Mouse (Mus musculus) megakaryocyte, adult 5-6 weeks (primary cell): ENCODE data around the gene Negr1. TPM values are rescaled to one million over a fixed set of nuclear protein-coding genes. Genes with fewer than 3 reads are reported as not detected.

Experiments used
- ATAC-seq: 2 replicates; pipeline ENCODE4 v1.8.0; 2016; ENCODE audit warnings: mild to moderate bottlenecking, inconsistent platforms; ENCODE audit not compliant: poor library complexity, severe bottlenecking
- total RNA-seq, 2 experiments: library from RNA; stranded (forward) in 1 of 2; stranded (reverse) in 1 of 2; fragments of 153-499, 151-499 nt in 1 of 2; fragments of 221-1000, 200-1000 nt in 1 of 2; gene quantifications; 2 replicates each; pipeline versions ENCODE4 v1.2.3 to v1.2.4; 2015 to 2017

The Negr1 gene
- total RNA-seq, 2 experiments from 2014 or later = 0.18 to 0.62 TPM

DNA sequence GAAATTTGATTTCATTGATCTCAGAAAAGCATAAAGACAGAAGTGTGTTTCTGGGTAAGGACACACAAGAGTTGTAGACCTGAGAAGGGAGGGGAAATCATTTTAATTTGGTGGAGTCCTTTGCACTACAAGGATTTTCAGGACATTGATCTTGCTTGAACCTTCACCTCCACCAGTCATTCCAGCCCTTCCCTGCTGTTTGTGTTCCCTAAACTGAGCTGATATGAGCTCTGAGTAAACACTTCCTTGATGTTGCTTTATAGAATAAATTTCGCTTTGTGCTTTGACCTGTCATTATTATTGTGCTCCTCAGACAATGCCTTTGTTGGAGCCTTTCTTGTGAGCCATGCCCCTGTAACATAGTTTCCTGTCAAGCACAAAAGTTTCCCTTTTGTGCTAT, 335.0 kb downstream of the Negr1 start:
- ATAC-seq = no peak

DNA sequence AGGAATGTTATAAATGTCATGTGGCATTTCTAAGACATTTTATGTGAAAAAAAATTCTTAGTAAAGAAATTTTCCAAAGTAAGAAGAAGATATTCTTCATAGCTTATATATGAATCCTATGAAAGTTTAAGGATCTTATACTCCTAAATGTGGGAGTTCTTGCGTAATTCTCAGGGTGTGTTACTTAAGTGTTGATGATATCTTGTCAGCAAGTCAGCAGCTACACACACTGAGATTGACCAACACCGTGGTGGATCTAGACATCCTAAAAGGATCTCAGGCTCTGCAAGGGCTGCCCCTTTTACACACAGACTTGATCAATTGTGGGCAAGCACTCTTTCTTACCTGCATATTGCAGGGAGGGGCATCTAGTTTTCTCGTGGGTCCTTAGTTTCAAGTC, 339.5 kb downstream of the Negr1 start:
- ATAC-seq = no peak

DNA sequence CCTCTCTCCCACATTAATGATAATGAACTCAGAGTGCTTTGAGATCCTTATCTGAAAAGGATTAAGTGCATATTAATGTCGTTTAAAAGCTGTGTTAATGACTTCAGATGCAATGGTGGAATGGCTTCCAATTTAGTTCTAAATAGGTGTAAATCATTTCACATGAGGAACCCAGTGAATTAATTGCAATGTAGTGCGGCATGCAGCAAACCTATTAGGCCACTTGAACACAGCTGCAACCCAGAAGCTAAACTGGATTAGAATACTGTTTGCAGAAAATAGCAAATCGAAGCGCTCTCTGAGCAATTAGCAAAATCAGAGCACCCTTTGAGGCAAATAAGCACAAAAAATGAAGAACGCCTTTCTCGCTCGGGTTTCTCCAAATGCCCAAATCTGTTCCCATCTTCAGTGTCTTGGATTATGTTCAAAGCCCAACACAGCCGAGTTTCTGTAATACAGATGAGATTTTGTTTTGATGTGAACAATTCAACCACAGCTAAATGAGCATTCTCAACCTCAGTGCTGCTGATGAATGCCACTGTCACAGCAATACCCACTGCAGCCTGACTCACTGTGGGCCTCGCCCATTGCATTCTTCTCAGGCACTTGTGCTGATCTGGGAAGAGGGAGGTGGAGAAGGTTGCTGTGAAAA, 342.5 kb downstream of the Negr1 start:
- no peak for ATAC-seq

DNA sequence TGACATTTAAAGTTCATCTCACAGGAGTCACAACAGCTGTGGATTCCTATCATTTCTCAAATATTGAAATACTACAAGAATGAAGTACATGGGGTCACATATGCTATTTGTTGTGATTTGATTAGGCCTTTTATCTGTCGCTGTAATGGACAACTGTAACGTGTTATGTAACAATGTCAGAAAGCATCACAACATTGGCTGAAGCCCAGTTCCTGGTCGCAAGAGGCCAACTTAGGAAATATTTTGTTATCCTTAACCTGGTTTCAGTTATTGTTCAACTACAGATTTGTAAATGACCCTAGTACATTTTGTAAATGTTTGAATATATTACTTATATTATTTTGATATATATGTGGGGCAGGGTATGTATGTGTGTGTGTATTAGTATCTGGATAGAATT, 351.2 kb downstream of the Negr1 start:
- ATAC-seq = no peak

DNA sequence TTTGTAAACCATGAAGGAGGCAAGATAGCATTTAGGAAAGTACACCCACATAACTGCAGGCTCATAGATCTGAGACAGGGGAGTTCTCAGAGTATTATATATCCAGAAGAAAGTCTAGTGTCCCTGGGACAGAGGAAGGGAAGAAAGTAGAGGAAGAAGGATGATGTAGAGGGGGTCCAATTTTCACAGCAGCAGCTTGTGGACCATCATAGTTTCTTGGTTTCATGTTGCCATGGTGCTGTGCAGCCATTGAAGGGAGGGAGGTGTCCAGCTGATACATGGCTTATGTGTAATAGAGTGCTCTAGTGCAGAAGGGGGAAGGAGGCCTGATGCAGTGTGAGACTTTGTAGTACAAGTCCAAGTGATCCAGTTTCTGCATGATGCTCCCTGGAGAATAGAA, 359.8 kb downstream of the Negr1 start:
- no peak for ATAC-seq

DNA sequence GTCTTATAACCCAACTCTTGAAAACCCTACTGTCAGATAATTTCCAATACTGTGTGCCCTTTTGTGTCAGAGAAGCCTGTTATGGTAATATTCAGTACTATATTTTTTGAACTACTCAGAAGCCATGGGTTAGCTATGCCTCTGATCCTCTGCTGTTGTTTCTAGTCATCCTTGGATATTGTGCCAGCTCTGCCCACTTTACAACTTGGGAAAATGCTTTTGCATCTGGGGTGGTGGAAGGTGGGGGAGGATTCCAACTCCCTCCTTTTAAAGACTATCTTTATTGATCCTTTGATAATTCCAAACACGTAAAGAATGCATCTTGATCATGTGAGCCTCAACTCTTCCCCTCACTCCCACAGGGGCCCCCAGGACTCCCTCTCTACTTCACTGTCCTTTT, 361.6 kb downstream of the Negr1 start:
- ATAC-seq = no peak

DNA sequence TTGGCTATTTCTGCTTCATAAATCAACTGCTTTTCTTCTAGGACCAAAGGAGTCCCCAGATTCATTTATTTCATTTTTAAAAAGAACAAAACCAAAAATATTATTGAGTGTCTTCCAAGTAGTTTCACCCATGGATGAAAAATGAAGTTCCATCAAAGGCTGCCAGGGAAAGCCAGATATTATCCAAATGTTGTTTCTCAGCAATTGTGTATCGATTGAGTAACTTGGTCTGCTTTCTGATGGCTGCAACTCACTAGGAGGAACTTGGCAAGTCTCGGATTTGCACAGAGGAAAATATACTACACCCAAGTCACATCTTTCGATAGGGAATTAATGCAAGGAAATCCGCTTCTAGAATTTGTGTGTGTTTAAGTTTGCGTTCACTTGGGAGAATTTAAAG, 363.5 kb downstream of the Negr1 start:
- ATAC-seq = no peak

DNA sequence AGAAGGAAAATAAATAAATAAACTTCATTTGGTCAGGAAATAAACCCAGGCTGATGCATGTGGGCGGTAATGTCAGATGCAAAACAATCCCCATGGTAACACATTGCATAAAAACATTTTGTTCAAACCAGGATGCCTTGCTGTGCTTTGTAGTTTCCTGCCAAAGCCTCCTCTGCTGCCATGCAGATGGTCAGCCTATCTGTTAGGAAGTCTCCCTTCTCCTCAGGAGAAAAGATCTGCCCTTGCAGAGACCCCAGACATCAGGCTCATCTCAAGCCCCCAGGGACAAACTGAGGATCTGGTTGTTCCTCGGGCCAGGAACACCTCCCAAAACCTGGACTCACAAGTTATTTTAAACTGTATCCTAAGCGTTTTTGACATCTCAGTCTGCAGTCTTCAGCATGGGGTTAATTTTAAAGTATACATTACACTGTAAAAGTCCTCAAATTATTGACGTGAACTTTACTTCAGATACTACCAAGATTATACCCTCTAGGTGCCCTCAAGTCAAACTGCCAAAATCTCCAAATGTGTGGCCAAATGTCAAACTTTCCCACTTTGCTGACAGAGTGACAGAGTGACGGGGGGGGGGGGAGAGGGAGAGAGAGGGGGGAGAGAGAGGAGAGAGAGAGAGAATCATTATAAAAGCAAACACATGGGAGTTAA, 366.9 kb downstream of the Negr1 start:
- no peak for ATAC-seq

DNA sequence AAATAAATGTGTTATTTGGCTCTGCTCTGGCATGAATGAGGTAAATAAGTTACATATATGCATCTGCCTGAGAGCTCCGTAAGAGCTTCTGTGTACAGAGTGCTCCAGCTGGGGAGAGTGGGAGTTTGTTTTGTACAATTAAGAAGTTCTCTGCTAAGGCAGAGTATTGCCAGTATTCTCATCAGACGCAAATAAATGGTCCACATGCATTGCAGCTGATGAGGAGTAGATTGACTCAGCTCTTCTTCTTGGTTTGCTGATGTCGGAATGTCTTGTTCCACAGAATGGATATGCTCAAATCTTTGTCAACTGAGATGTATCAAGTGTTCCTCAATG, 367.4 kb downstream of the Negr1 start:
- no peak for ATAC-seq

DNA sequence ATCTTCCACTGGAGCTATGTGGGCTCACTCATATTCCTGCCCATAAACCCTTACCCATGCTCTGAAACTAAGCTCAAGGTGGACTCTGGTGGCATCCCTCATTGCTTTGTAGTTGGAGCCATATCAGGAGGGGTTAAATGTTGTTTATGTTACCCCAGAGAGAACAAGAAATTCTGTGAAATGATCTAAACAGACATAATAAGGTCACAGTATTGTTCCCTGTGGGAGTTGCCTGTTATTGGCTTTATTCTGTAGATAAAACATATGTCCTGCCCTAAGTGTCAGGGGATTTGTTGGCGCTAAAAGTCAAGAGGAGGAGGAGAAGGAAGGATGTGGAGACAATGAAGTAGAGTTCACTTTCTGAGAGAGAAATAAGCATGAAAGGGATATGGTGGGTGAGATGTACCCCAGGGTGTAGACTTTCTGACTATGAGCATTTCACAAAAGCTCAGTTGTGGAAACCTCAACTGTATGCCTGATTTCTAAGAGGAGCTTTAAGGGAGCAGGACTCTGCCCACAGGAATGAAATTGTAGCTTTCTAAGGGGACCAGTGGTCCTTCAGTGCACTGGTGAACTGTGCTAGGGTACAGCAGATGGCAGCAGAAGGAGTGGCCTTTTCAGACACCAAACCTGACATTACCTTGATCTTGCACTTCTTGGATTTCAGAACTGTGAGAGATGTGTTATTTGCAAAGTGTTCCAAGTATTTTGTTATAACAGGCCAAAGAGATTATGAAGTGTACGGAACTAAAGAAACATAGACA, 368.3 kb downstream of the Negr1 start:
- ATAC-seq = no peak

DNA sequence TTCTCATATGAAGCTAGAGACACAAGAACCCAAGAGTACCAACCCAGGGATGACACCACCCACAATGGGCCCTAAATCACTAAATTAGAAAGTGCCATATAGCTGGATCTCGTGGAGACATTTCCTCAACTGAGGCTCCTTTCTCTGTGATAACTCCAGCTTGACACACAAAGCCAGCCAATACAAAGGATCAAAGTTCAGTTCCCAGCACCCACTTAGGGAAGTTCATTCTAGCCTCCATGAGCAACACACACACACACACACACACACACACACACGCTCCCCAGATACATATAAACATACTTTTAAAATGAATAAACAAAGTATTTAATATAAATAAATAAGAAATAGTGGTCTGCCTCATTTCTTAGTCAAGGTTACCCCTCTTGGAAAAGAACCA, 369.4 kb downstream of the Negr1 start:
- no peak for ATAC-seq

DNA sequence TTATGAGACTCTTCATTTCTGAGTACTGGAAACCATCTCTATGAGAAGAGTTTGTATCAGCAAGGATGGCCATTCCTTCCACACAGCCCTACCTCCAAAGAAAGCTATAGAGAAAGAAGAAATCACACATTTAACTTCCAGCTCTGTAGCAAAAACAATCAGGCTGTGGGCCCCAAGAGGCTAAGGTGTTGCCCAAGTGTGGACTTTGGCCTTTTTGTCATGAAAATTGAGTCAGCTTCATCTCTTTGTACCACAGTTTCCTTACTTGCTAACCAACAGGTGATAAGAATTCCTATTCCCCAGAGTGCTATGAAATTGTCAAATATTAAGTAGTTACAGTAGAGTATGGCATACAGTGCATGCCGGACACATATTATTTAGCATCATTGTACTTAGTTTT, 369.9 kb downstream of the Negr1 start:
- ATAC-seq = no peak

DNA sequence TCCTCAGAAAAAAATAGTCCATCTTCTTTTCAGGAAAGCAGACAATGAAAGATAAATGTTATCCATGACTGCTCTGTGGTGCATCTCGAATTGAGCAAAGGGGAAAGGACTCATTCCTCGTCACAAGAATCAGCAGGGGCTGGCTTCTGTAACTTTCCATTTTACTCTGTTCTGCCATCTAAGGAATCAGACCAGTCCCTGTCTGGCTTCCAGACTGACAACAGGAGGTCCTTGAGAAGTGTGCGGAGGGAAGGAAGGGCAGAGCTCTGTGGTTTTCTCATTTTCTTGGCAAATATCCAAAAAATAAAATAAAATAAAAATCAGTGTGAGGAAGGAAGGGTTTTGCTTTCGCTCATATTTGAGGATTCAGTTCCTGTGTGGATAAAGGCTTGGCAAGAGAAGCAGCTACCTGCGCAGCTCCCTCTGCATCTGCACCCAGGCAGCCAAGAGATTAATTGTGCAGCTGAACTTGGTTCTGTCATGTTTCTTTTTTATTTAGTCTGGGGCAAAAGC, 373.2 kb downstream of the Negr1 start:
- no peak for ATAC-seq

DNA sequence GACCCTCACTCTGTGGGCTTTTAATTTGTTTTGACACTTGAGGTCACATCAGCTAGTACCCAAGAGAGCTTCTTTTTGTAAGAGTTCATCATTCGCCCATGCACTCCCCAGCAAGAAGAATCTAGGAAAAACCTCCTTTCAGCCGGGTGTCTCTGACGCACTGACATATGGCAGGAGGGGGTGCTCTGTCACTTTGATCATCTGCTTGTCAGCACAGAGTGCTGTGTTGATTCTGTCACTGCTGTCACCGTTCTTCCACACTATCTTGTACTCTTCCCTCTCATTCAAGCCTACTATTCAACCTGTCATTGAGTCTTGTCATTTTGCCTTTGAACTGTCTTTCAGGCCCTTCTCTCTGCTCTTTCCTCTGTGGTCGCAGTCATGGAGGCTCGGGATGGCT, 385.8 kb downstream of the Negr1 start:
- ATAC-seq = no peak

DNA sequence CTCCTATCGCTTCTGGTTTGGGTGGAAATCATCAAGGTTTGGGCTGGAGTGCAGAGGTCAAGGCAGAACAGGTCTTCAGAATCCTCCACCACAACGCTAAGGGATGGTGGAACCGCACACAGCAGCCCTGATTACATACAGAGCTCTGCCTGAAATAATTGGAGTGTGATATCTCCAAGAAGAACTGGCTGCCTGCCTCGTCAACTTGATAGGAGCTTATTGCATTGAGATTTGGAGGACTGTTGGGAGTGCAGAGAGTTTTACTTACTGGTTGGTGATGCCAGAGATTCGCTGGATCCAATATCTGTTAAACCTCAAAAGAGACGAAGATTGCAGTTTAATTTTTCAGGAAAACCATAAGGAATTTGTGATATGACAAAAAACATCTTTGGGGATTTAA, 391.4 kb downstream of the Negr1 start:
- ATAC-seq = no peak

DNA sequence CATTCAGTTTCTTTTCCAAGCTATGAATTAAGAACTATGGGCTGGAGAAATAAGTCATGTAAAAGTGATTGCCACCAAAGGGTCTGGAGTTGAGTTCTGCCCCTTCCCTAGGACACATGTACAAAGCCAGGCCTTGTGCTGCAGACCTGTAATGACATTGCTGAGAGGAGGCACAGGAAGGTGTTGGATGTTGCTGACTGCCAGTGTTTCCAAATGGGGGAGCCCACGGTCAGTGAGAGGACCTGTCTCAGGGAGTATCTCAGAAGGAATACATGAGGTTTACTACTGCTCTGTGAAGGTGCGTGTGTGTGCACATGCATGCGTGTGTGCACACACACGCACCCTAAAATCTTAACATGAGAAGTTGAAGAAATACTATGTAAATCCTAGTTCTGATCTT, 393.5 kb downstream of the Negr1 start:
- ATAC-seq = no peak

DNA sequence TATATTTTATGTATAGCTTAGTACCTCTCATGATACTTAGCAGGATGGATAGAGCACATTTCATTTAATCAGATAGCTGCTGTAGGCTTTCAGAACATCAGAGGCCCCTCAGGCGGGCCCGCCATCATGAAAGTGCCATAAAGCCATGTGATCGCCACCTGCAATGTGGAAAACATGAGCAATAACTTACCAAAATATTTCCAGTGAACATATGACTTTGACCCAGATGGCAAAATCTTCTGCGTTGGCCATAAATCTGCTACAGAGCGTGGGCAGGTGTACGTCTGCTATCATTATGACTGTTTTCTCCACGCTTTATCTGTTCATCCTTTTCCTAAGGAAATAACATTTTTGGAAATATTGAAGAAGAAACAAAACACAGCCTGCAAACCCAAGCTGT, 397.0 kb downstream of the Negr1 start:
- ATAC-seq = no peak

DNA sequence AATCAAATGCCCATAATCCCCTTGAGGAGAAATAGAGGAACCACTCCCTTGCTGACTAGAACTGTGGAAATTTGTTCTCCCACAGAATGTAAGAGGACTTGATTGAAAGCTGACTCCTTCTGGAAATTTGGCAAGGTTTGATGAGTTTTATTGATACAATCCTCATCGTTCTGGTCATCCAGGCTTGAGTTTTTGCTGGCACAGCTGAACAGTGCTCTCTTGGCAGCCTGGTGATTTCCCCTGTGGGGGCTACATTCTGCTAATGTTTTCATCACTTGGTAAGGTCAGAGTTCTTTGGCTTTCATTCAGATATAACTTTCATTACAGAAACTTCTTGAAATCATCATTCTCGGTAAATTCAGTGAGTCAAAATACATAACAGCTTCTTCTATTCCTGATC, 407.2 kb downstream of the Negr1 start:
- ATAC-seq = no peak

DNA sequence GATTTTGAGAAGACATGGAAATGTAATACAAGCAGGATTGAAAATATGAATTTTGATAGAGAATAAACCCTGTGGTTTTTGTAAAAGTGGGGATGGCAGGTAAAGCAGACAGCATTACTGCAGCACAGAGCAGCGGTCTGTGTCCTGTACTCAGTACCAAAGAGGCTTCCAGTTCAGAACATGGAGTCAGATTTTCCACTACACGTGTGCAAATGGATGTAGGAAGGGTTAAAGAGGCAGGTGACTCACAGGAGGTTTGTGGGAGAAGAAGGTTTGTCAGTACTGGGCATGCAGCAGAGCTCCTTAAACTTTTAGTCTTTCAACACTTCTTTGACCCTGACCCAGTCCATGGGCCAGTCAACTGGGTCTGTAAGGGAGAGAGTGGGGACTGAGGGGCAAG, 409.5 kb downstream of the Negr1 start:
- no peak for ATAC-seq

DNA sequence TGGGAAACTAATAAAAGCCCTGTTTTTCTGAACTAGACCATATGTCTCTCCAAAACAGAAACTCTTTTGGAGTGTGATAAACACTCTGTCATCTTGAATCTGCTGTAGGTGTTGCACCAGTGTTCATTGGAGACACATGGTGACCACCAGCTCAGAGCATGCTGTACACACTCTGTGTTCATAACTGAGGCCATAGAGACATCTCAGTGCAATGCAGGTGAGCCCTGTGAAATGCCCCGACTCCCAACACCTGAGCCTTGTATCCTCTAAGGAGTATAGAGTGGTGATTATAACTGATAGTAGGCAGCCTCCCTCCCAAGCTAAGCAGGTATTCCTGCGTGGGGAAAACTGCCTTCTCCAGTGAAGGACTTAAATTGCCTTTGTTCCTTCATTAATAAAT, 415.2 kb downstream of the Negr1 start:
- no peak for ATAC-seq

DNA sequence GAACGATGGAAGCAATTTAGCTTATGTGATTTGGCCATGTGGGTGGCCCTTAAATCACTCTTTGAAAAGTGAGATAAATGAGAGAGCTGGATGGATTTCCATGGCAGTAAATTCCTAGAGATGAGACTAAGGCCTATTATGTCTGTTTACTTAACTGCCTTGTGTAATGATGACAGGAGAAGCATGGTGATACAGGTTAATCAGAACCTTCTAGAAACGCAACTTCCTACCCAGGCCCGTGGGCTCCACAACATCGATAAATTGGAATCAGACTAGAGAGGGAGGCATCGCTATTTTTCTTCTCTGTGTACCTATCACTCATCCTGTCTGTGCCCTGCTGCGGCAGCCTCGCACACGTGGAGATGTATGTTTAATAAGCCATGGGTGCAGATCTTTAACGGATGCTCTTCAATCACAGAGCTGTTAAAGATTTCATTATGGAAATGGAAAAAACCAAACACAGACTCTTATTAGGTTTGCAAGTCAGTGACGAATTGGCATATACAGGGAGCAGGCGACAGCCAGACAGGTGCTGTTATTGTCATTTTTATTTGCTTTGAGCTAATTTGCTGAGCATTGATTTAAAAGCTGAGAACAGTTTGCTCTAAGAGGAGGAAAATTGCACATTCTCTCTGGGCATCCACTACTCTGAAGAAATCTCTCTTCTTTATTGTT, 418.6 kb downstream of the Negr1 start:
- ATAC-seq = no peak

DNA sequence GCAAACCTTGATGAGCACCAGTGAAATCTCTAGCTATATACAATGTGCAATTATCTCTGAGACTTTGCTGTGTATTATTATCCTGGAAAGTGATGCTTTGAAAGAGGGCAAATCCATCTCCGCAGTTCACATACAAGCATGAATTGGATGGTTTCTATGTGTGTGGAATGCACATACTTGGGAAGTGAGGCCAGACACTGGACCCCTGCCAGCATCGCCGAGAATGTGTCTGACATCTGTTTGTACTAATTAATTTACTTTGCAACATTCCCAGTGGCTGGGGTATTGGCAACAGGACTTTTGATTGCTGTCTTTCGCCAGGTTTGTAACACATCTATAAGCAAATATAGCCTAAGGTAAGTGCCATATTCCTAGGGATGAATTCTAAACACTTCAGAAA, 420.5 kb downstream of the Negr1 start:
- no peak for ATAC-seq
